Mouse (Mus musculus): ENCODE results near the gene 1110002E22Rik.

The 1110002E22Rik gene

DNA sequence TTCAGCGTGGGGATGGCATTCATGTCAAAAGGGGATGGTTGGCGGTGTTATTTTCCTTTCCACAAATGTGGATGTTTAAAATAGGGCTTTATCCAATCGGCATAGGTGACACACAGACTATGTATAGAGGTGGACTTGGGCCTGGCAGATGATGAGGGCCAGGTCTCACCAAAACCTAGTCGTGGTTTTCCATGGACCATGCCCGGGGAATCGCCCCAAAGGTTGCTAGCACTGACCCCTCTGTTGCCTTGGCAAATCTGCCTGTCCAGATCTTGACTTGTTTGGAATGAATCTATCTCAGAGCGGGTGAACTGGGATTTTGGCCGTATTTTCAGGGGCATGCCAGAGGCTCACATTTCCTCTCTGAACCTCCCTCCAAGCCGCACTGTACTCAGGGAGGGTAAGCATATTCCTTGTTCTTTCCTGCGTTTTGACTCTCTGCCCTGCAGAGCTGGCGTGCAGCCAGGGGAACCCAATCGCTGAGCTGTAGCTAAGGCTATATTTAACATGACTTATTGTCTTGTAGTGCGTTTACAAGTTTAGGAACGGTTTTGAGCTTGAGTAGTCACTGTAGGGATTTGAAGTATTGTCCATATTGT is 1.0 kb upstream of the 1110002E22Rik start:
- no peak for DNase-seq (ENCODE audit: extremely low read depth, low read depth)

DNA sequence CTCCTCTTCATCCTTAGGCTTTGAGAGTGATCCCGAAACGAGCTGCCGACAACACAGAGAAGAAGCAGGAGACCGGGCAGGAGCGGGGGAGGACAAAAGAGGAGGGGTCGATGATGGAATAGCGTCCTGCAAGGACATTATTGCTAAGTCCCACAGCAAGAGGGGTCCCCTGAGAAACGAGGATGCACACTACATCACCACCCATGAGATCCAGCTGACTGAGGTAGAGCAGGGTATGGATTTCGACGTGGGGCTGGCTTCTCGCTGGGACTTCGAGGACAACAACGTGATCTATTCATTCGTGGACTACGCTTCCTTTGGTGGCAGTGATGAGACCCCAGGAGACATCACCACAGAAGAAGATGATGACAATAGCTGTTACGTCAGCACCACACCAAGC is 1.1 kb downstream of the 1110002E22Rik start:
- no peak for DNase-seq (ENCODE audit: extremely low read depth, low read depth)

DNA sequence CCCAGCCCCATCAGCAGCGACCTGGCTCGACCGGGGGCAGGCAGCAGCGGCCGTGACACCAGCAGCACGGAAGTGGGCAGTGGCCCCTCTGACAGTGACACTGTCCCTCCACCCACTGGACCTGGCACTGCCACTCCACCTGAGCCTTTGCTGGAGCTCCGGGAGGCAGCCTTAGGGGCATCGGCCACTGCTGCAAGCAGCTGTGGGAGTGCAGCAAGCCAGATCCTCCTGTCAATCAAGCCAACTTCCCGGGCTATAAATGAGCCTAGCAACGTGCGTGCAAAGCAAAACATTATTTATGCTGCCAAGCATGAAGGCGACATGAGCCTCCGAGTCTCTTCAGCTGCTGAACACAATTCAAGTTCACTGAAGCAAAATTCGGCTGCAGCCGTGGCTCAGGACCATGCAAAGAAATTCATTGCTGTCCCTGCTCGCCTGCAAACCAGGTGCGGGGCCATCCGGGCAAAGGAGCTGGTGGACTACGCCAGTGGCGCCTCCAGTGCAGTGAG is 1.6 kb downstream of the 1110002E22Rik start:
- DNase-seq (ENCODE audit: extremely low read depth, low read depth) = no peak

DNA sequence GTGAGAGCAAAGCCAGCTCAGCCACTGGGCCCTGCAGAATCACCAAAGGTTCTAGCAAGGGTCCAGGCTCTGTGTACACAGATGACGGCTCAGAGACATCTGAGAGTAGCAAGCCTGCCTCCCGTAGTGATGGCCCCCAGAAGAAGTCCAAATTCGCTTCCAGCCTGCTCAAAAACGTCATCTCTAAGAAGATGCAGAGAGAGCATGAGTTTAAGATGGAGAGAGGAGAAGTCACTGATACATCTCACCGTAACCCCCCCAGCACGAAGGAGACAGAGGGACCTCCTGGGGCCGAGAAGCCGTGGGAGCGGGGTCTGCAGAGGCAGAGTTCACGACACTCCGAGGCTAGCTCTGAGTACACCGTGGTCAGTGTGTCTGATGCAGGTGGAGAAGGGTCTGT is 2.4 kb downstream of the 1110002E22Rik start, which contains the start of gene Gm5105:
Gene Gm5105 (minus strand): TSS at position 101 of the 400 bp plus-strand sequence.
- no peak for DNase-seq (ENCODE audit: extremely low read depth, low read depth)

DNA sequence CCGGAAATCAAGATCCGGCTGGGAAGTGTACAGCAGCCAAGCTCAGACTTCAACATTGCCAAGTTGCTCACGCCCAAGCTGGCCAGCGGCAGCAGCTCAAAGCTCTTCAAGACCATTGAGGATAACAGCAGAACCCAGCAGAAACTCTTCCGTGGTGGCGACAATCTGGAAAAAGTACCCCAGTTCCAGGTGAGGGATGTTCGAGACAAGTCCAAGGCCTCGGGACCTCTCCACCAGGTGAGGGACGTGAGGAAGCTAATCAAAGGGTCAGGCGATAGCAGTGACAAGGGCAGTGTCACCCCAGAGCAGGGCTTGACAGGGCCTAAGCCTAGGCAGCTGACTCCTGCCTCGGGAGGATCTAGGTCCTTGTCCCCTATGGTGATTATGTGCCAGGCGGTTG is 3.3 kb downstream of the 1110002E22Rik start:
- DNase-seq (ENCODE audit: extremely low read depth, low read depth) = no peak

DNA sequence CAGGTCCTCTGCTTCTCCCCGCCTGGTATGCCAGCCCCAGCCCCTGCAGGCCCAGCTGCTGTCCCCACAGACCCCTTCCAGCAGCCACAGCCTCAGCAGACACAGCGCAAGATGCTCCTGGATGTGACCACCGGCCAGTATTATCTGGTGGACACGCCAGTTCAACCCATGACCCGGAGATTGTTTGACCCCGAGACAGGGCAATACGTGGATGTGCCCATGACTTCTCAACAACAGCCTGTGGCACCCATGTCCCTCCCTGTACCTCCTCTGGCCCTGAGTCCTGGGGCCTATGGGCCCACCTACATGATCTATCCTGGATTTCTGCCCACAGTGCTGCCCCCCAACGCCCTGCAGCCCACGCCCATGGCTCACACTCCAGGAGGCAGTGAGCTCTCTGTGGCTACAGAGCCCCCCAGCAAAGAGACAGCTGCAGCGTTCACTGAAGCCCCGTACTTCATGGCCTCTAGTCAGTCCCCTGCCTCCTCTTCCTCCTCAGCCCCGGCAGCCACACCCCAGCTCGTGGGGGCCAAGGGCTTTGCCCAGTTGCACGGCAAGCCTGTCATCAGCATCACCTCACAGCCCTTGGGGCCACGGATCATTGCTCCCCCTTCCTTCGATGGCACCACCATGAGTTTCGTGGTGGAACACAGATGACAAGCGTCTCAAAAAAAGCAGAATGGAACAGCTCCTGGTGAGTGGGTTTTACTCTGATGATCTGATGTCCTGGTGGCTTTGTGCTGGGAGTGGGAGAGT is 5.1 kb downstream of the 1110002E22Rik start:
- no peak for DNase-seq (ENCODE audit: extremely low read depth, low read depth)

DNA sequence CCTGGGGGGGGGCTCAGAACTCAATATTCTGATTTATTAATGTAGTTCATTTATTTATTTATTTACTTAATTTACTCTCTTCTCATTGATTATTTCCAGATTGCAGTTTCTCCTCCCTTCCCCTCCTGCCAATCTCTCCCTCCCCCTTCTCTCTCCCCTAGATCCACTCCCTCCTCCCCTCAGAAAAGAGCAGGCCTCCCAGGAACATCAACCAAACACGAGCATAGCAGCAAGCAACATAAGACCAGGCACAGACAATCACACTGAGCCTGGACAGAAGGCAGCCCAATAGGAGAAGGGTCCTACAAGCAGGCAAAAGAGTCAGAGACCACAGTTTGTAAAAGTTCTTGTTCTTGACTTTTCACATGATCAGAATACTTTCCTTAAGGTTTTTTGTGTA is 6.2 kb downstream of the 1110002E22Rik start:
- DNase-seq (ENCODE audit: extremely low read depth, low read depth) = no peak

DNA sequence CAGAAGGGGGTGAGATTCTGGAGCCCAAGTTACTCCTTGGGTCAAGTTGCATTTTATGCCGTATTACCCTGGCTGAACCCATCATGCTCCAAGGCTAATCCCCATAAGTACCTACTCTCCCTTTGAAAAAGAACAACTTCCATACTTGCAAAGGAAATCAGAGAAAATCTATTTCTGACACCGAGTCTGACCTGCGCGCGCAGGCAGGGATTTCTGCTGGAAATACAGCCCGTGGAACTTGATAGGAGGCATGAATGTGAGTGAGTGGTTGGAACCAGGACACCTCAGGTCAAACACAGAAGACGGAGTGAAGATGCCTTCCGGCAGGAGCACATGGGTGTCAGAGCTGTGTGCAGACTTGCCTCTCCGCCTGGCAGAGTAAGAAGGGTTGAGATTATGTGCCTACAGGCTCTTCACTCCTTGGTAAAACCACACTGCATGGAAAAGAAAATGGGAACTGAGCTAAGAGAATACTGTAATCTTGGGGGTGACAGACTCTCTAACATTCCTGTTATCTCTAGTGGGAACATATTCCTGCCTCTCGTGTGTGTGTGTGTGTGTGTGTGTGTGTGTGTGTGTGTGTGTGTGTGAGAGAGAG is 6.7 kb downstream of the 1110002E22Rik start:
- DNase-seq (ENCODE audit: extremely low read depth, low read depth) = no peak

DNA sequence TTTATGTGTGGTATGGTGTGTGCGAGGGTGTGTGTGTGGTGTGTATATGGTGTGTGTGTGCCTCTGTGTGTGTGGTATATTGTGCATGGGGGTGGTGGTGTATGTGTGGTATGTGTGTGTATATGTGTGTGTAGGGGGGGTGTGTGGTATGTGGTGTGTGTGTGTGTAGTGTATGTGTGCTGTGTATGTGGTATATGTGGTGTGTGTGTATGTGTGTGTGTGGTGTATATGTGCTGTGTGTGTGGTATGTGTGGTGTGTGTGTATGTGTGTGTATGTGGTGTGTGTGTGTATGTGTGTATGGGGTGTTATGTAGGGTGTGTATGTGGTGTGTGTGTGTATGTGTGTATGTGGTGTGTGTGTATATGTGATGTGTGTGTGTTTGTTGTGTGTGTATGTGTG is 9.4 kb downstream of the 1110002E22Rik start:
- no peak for DNase-seq (ENCODE audit: extremely low read depth, low read depth)

DNA sequence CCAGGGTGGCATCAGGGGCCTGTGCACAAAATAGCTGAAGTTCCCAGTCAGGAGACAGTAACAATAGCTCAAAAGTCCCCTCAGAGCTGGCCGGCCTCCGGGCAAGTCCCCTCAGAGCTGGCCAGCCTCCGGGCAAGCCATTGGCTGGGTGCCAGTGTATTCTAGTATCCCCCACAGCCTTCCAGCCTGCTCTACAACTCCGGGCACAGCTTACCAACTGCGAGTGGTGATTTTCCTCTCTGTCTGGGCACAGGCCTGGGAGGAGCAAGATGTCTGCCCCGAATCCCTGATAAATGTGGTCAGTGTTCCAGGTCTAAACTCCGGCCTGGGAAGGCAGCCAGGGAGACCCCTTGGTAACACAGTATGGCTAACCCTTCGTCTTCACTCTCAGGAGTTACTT is 10.4 kb downstream of the 1110002E22Rik start:
- DNase-seq (ENCODE audit: extremely low read depth, low read depth) = no peak

DNA sequence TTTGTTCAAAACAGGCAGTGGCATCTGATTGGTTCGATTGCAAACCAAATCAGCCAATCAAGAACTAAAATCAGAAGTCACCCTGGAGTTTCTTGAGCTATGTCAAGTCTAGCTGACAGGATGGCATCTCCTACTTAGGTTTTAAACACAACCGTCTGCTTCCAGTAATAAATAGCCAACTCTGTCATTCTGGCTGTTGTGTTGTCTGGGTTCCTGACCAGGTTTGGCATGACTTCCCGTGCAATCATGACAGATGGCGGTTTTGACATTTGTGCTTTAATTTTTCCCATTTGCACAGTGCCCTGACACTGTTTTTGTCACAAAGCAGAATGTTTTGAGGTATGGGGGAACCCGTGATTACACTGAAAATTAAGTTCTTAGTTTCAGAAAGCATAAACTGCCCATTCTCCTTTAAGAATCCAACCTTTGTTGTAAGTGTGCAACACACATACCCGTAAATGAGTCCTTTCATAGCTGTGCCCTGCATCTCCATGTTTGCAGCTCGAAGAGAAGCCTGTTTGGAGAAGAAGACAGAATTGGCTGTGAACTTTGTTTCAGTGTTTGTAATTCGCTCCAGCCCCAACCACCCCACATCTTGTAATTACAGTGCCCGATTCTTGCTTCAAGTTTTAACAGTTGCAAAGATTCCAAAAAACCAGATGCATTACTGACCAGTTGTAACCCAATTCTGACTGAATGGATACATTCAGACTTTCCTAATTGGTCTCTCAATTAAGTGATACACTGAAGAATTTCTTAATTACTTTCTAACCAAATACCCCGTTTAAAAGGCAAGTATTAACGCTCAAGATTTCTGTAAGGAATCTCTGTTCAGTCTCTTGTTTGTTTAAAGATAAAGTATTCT is 12.9 kb downstream of the 1110002E22Rik start:
- no peak for DNase-seq (ENCODE audit: extremely low read depth, low read depth)

DNA sequence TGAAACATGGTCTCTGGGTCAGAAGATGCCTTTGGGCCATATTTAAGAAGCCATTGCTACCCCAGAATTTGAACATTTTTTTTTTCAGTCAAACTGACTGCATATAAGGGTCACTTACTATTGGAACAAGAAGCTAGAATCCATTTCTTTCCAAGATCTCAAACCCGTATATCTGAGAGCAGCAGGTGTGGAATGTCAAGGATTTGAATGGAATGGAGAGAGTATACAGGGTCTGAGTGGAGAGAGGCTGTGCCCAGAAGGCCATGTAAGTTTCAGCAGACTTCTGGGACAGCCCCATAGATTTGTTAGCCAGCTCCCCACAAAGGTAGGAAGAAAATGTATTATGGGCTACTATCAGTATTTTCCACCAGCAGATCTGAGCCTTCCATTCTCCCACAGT is 13.8 kb downstream of the 1110002E22Rik start:
- no peak for DNase-seq (ENCODE audit: extremely low read depth, low read depth)

DNA sequence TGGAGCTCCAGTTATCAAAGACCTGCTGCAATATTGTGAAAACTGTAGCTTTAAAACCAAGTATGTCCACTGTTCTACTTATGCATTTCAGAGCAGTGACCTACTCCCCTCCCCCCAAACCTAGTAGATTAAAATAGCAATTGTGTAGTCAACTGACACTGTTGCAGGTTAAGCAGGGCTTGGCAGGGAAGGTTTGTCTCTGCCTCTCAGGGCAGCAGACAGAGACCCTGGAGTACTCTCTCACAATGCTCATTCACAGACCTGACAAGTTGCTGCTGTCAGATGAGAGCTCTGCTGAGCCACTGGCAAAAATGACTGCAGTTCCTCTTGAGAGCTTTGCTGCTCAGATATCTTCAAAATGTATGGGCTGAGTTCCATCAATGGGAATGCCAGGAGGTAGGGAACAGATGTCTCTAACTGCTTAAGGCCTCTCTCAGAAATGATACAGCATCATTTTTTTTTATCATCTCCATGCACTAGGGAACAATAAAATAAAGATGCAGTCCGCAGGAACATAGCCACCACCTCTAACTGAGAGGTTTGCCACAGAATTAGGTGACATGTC is 18.3 kb downstream of the 1110002E22Rik start:
- DNase-seq (ENCODE audit: extremely low read depth, low read depth) = no peak

DNA sequence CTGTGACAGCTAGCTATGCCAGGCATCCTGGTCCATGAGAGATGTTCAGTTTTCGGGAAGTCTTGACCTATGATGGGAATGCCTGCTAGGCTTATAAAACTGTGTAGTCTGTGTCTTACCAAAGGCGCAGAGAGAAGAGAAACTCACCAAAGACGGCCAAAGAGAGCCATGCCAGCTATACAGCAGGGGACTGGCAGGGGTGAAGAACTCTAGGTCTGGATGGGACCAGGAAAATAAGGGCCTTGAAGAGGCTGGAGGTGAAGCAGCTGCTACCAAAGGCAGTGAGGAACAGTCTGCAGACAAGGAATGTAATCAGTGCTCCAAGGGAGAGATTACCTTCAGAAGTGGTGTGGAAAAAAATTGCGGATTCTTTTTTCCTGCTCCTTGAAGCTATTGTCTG is 19.0 kb downstream of the 1110002E22Rik start:
- DNase-seq (ENCODE audit: extremely low read depth, low read depth) = no peak

DNA sequence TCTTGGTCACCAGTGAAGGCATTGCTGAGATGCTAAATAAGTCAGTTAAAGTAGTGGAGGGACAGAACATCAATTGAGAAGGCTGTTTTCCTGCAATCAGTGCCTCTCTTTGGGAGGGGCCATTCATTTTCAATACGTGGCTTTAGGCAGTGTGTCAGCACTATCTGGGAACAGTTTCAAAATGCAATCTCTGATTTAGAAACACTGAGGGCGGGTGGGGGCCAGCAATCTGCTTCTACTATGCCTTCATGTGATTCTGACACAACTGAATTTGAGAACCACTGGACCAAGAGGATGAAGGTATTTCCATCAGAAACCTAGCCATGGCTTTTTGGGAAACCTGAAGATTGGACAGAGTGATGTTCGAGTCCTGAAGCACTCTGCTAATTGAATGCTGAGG is 30.4 kb downstream of the 1110002E22Rik start:
- no peak for DNase-seq (ENCODE audit: extremely low read depth, low read depth)

DNA sequence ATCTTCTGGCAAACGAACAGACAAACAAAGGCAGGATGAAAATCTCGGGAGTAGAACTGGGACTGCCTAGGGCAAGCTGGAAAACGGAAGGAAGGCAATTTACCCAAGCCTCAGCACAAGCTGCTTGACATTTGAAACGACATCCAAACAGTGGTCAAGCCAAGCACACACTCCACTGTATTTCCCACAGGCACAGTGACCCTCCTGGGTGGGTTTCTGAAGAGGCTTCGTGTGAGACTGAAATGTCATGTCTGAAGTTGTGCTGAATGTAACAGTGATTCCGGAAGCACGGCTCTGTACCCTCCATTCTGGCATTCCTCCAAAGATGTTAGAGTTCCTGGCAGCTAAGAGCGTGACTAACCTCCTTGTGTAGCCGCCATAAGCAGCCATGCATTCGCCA is 30.9 kb downstream of the 1110002E22Rik start:
- no peak for DNase-seq (ENCODE audit: extremely low read depth, low read depth)

DNA sequence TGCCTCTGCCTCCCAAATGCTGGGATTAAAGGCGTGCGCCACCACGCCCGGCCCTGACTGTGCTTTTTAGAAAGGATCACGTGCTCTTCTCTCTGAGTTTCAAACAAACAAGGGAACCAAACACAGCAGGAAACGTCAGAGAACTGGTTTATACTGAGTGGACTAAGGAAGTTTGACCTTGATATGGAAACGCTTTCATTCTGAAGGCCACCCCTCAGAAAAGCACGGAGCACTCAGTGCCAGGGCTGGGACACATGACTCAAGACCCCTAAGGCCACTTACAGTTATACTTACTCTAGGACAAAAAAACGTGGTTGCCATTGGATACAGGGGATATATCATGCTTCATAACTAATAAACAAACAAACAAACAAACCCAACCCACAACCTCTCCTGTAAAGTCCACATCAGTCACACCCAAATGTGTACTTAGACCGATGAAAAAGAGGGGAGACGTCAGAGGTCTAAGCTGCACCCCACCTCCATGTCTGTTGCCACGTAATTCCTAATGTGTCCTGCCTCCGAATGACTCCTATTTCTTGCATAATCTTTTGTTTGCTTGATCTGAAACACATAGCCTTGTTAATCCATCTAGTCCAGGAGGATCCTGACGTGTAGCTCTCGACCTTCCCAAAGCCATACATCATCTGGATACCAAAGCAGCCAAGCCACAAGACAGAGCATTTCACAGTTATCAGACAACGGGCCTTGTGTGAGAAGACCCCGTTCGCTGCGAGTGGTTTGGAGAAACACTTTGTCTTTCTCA is 31.6 kb downstream of the 1110002E22Rik start:
- no peak for DNase-seq (ENCODE audit: extremely low read depth, low read depth)

DNA sequence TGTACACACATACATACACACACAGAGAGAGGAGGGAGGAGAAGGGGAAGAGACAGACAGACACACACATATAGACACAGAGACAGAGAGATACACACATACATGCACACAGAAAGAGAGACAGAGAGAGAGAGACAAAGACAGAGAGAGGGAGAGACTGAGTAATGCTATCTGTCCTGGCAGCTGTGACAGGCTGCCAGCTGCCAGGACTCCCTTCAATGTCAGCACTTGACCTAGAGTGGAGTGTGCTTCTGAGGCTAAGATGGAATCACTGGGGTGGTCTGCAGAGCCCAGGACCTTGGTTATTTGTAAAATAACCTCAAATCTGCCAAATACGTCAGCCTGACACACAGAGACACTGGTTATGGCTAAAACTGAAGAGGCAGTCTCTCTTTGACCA is 32.9 kb downstream of the 1110002E22Rik start:
- DNase-seq (ENCODE audit: extremely low read depth, low read depth) = no peak

DNA sequence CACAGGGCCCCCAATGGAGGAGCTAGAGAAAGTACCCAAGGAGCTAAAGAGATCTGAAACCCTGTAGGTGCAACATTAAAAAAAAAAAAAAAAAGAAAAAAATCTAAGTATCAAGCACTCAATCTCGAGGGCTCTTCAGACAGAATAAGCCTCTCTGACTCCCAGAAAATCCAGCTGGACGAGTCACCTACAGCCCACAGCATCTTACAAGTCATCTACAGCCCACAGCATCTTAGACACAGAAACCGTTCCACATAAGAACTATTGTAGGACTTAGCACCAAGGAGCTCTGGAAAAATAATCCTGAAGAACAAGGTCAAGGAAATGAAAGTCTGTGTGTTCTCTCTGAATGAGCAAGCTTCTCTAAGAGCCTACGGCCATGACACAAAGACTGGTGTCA is 37.1 kb downstream of the 1110002E22Rik start:
- DNase-seq (ENCODE audit: extremely low read depth, low read depth) = no peak

DNA sequence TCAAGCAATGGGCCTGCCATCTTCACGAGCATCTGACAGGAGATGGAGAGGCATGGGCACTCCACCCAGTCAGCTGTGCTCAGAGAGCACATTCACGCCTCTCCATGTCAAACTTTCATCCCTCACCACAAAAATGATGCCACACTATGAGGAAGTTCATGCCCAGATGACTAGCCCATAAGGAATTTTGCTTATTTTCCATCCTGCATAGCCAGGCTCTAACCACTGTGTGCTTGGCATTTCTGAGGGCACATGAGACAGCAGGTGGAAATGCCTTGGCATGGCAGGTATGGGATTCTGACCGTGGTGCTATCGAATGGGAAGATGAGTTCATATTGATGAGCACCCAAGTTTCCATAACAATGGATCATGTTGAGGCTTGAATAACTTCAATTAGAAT is 38.8 kb downstream of the 1110002E22Rik start:
- DNase-seq (ENCODE audit: extremely low read depth, low read depth) = no peak

DNA sequence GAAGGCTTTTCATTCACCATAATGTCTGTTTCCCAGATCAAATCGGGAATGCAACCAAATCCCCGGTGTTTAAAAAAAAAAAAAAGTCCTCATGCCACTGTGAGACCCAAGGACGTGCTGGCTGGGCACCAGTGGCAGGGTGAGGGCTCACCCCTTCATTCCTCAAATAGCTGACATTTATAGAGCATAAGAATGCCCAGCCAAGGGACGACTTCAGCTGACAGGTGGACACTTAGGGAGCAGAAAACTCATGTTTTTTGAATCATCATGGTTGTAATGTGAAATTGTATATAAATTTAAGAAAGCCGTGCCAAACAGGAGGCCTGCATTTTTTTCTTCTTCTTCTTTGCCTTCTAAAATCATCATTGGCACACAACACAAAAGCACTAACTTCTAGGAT is 40.2 kb downstream of the 1110002E22Rik start:
- DNase-seq (ENCODE audit: extremely low read depth, low read depth) = no peak

All from MEL-GATA-1-ER (cell line).